Mouse (Mus musculus) olfactory bulb, adult 2 months (tissue): ENCODE results near the gene Nedd4. TPM values are rescaled to one million over a fixed set of nuclear protein-coding genes. Genes with fewer than 3 reads are reported as not detected.
A peak's percentile ranks its signal among the peaks of the same experiment; 100 is the strongest.

Experiments
- H3K27ac ChIP-seq: fragments of 200-500 bp; 2 replicates; pipeline ENCODE4 v1.5.1; 2012; ENCODE audit warnings: low read depth, low read length; ENCODE audit not compliant: insufficient read depth
- H3K4me1 ChIP-seq: fragments of 200-500 bp; 2 replicates; pipeline ENCODE4 v1.6.1; 2012; ENCODE audit warnings: low read length; ENCODE audit not compliant: control insufficient read depth, insufficient read depth
- H3K4me3 ChIP-seq: fragments of 200-500 bp; 2 replicates; pipeline ENCODE4 v1.5.1; 2012; ENCODE audit warnings: mild to moderate bottlenecking, low read depth, low read length, moderate library complexity; ENCODE audit not compliant: insufficient read depth
- CTCF ChIP-seq: fragments of 200-500 bp; IDR thresholded peaks from 2 replicates; pipeline ENCODE4 v1.5.1; 2012; ENCODE audit warnings: low read depth, mild to moderate bottlenecking, low read length, moderate library complexity; ENCODE audit not compliant: insufficient read depth
- POLR2A ChIP-seq: fragments of 200-500 bp; IDR thresholded peaks from 2 replicates; pipeline ENCODE4 v1.6.1; 2012; ENCODE audit warnings: mild to moderate bottlenecking, low read depth, low read length, moderate library complexity; ENCODE audit not compliant: insufficient read depth
- WGBS: fragments of 180-500 bp; shearing (Covaris S2); methylation state at CpG from one replicate; pipeline ENCODE4 v1.1.7; 2018; 5-methylcytosine and 5-hydroxymethylcytosine counted together
- polyA plus RNA-seq: library from polyadenylated mRNA; stranded (reverse); fragments of >200 nt; gene quantifications from 2 replicates; pipeline ENCODE4 v1.2.4, GENCODE M21; 2012; ENCODE audit warnings: low replicate concordance; ENCODE audit not compliant: missing spikeins, insufficient read depth, insufficient read length

Nedd4 gene
- polyA plus RNA-seq, 1 experiment, result 232 TPM

GRCm38 (mm10) chr9:72757143-72757542, 95.0 kb downstream of the Nedd4 start:
- WGBS, result 88% methylated on average over 5 of the region's 5 CpGs

GRCm38 (mm10) chr9:72758705-72759131, 96.6 kb downstream of the Nedd4 start:
- peaks cover 7% of the 10 kb centered on the region for H3K4me1 ChIP-seq
- H3K4me3 ChIP-seq, result no peak overlapping the region
- no peak for TF ChIP-seq CTCF
- TF ChIP-seq POLR2A, result no peak
- WGBS, result 69% methylated on average over 8 of the region's 8 CpGs
- no peak overlapping the region for H3K27ac ChIP-seq

More at GRCm38 (mm10) chr9:72757143-72757542, 95.0 kb downstream of the Nedd4 start:
- Histone ChIP-seq H3K27ac (no peak overlapping the region), H3K4me3 (no peak overlapping the region), H3K4me1 (peaks cover 4% of the 10 kb centered on the region)
- TF ChIP-seq CTCF, result no peak

DNA sequence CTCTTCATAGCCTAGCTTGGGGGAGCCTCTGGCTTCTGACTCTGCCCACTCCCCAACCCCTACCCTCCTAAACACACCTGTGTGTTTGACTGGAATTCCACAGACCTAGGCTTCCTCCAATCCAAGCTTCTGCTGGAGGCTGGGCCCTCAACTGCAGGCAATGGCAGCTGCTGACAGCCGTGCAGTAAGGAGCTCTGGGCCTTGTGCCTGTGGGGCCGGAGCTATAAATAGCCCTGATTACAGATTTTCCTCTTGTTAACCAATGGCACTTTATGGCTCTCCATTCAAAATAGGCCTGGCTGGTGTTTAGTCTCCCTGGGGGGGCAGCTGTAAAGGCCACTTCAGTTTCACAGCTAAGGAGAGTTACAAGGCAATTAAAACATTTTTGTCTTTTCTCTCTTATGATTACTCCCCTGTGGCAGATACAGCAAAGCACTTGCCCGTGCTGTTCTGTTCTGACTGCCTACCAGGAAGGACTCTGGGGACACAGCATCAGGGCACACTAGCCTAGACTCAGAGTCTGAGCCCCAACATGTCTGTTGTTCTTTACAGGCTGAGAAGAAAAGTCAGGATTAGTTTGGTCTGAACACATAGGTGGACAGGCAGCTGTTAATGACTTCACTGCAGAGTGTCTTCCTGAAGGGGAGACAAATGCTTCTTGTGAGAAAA, 101.0 kb downstream of the Nedd4 start:
- H3K4me3 ChIP-seq, result no peak overlapping the region
- 0 out of 2 replicates have a peak overlapping the region, but pooled peaks have one; percentile 56 for H3K27ac ChIP-seq
- WGBS, result 15% methylated on average over 3 of the region's 3 CpGs
- peaks cover 10% of the 10 kb centered on the region for H3K4me1 ChIP-seq
- TF ChIP-seq POLR2A (no peak), CTCF (no peak)

DNA sequence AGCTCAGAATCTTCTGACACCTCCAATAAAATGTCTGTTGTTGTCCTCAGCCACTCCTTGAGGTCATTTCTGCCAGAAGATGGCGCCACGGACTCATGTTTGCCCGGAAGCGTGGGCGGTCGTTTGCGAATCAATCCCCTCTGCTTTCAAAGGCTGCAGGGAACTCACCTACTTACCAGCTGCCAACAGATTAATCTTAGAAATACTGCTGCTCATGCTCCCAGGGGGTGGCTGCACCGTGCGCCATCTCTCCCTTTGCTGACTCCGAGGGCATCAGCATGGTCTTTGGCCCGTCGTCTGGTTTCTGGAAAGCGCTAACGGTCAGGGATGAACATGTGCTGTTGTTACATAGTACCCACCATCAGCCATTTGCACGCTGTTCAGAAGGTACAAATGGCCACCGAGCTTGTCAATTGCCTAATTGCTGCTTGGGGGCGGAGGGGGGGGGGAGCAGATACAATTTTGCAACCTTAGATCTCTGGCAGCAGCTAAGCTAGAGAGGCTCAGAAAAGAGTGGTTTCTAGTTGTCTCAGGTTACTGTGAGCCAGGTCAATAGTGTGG, 104.7 kb downstream of the Nedd4 start:
- TF ChIP-seq CTCF (peak; percentile 92), POLR2A (no peak)
- whole genome bisulfite sequencing, result 2% methylated on average over 17 of the region's 17 CpGs
- Histone ChIP-seq H3K4me3 (peak overlapping the region; percentile 52), H3K27ac (no peak overlapping the region), H3K4me1 (peaks cover 10% of the 10 kb centered on the region)

- no peak overlapping the region for H3K27ac ChIP-seq
- no peak overlapping the region for H3K4me3 ChIP-seq
- TF ChIP-seq POLR2A (no peak), CTCF (no peak)
- 85% methylated on average over 4 of the region's 4 CpGs for WGBS
- H3K4me1 ChIP-seq, result 0 out of 2 replicates have a peak, but pooled peaks cover 3% of the 10 kb centered on the region
Observed at GRCm38 (mm10) chr9:72775022-72775421, 112.9 kb downstream of the Nedd4 start.

DNA sequence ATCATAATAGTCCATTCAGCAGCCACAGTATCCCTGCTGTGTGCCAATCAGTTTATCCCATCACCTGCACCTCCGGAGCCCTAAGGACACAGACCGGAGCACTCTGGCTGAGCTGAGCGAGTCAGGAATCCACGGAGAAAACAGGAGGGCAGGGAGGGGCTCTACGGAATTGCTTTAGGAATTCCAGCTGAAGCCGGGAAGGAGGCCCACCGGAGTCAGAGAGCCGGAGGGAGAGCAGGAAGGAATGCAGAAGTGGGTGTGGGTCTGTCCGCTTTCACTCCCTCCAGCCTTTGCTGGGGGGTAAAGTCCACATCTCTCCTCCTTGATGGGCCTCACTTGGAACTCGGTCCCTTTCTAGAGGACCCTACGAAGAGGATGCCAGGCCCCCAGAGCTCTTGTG, 116.9 kb downstream of the Nedd4 start:
- H3K27ac ChIP-seq, result no peak overlapping the region
- 0 out of 2 replicates have a peak, but pooled peaks cover 6% of the 10 kb centered on the region for H3K4me1 ChIP-seq
- TF ChIP-seq CTCF (no peak), POLR2A (no peak)
- H3K4me3 ChIP-seq, result no peak overlapping the region
- 82% methylated on average over 11 of the region's 11 CpGs for WGBS

GRCm38 (mm10) chr9:72779733-72780132, 117.6 kb downstream of the Nedd4 start:
- TF ChIP-seq CTCF (no peak), POLR2A (no peak)
- WGBS, result 54% methylated on average over 4 of the region's 4 CpGs

DNA sequence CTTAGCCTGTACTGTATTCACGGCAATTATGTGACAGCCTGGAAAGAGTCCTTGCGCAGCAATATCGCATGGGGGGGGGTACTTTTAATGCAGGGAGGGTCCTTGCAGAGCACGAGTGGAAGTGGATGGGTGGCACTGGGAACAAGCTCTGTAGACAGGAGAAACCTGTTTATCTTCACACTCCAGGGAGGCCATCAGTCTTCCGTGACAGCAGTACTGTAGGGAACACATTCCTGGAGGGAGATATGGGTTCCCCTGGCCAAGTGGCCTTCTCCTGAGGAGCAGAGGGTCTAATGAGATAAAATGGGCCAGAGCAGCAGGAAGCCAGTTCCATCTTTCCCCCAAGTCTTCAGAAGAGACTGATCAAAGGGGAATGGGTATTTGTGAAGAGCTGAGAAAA, 118.5 kb downstream of the Nedd4 start:
- TF ChIP-seq CTCF (no peak), POLR2A (no peak)
- 0 out of 2 replicates have a peak, but pooled peaks cover 6% of the 10 kb centered on the region for H3K4me1 ChIP-seq

More at GRCm38 (mm10) chr9:72779733-72780132, 117.6 kb downstream of the Nedd4 start:
- Histone ChIP-seq H3K27ac (no peak overlapping the region), H3K4me1 (0 out of 2 replicates have a peak, but pooled peaks cover 6% of the 10 kb centered on the region), H3K4me3 (no peak overlapping the region)

GRCm38 (mm10) chr9:72781466-72781865, 119.3 kb downstream of the Nedd4 start:
- Histone ChIP-seq H3K4me1 (0 out of 2 replicates have a peak, but pooled peaks cover 6% of the 10 kb centered on the region), H3K27ac (no peak overlapping the region), H3K4me3 (no peak overlapping the region)
- 72% methylated on average over 4 of the region's 4 CpGs for WGBS
- TF ChIP-seq CTCF, result no peak
- no peak for TF ChIP-seq POLR2A

More for the DNA sequence above, 118.5 kb downstream of the Nedd4 start:
- Histone ChIP-seq H3K27ac (no peak overlapping the region), H3K4me3 (no peak overlapping the region)
- 70% methylated on average over 5 of the region's 5 CpGs for WGBS
